Mouse (Mus musculus): ENCODE data around the gene Dnajb4.

Gene Dnajb4

GRCm38 (mm10) chr3:152209967-152210634 is at the start of gene Dnajb4, which contains the start of gene Fubp1:
Gene Dnajb4, minus strand, starts transcription at chr3:152210302.
Gene Fubp1, plus strand, starts transcription at chr3:152210422.
- DNase-seq (ENCODE audit: low read depth, low spot score) = peak; percentile 97

GRCm38 (mm10) chr3:152259409-152259808 is 49.3 kb upstream of the Dnajb4 start:
- DNase-seq (ENCODE audit: low read depth, low spot score) = peak; percentile 37

- no peak for DNase-seq (ENCODE audit: low read depth, low spot score)
Measured at GRCm38 (mm10) chr3:152257528-152257927, 47.4 kb upstream of the Dnajb4 start.

GRCm38 (mm10) chr3:152250487-152250886 is 40.4 kb upstream of the Dnajb4 start:
- no peak for DNase-seq (ENCODE audit: low read depth, low spot score)

- DNase-seq (ENCODE audit: low read depth, low spot score) = no peak
Measured at GRCm38 (mm10) chr3:152247708-152248107, 37.6 kb upstream of the Dnajb4 start.

GRCm38 (mm10) chr3:152245273-152245910 is 35.3 kb upstream of the Dnajb4 start:
- DNase-seq (ENCODE audit: low read depth, low spot score) = peak; percentile 18

GRCm38 (mm10) chr3:152243304-152243703 is 33.2 kb upstream of the Dnajb4 start:
- no peak for DNase-seq (ENCODE audit: low read depth, low spot score)

GRCm38 (mm10) chr3:152241098-152241497 is 31.0 kb upstream of the Dnajb4 start:
- no peak for DNase-seq (ENCODE audit: low read depth, low spot score)

- no peak for DNase-seq (ENCODE audit: low read depth, low spot score)
Measured at GRCm38 (mm10) chr3:152239592-152239991, 29.5 kb upstream of the Dnajb4 start.

- no peak for DNase-seq (ENCODE audit: low read depth, low spot score)
Measured at GRCm38 (mm10) chr3:152238836-152239235, 28.7 kb upstream of the Dnajb4 start.

- DNase-seq (ENCODE audit: low read depth, low spot score) = no peak
Measured at GRCm38 (mm10) chr3:152235805-152236204, 25.7 kb upstream of the Dnajb4 start.

- DNase-seq (ENCODE audit: low read depth, low spot score) = no peak
Measured at GRCm38 (mm10) chr3:152235238-152235637, 25.1 kb upstream of the Dnajb4 start.

- DNase-seq (ENCODE audit: low read depth, low spot score) = no peak
Measured at GRCm38 (mm10) chr3:152231333-152232100, 21.4 kb upstream of the Dnajb4 start.

GRCm38 (mm10) chr3:152229271-152229670 is 19.2 kb upstream of the Dnajb4 start:
- no peak for DNase-seq (ENCODE audit: low read depth, low spot score)

- DNase-seq (ENCODE audit: low read depth, low spot score) = no peak
Measured at GRCm38 (mm10) chr3:152228843-152229242, 18.7 kb upstream of the Dnajb4 start.

GRCm38 (mm10) chr3:152225906-152226305 is 15.8 kb upstream of the Dnajb4 start:
- no peak for DNase-seq (ENCODE audit: low read depth, low spot score)

- no peak for DNase-seq (ENCODE audit: low read depth, low spot score)
Measured at GRCm38 (mm10) chr3:152224918-152225317, 14.8 kb upstream of the Dnajb4 start.

- no peak for DNase-seq (ENCODE audit: low read depth, low spot score)
Measured at GRCm38 (mm10) chr3:152213416-152213815, 3.3 kb upstream of the Dnajb4 start.

GRCm38 (mm10) chr3:152211731-152212279 is 1.7 kb upstream of the Dnajb4 start:
- no peak for DNase-seq (ENCODE audit: low read depth, low spot score)

- DNase-seq (ENCODE audit: low read depth, low spot score) = no peak
Measured at GRCm38 (mm10) chr3:152210728-152211391, 758 bp upstream of the Dnajb4 start.

GRCm38 (mm10) chr3:152209177-152209966 is 730 bp downstream of the Dnajb4 start:
- no peak for DNase-seq (ENCODE audit: low read depth, low spot score)

All from brain, embryonic 18.5 days (tissue).